Mouse (Mus musculus): ENCODE results near the gene Elmo2. TPM values are rescaled to one million over a fixed set of nuclear protein-coding genes. Genes with fewer than 3 reads are reported as not detected.
A peak's percentile ranks its signal among the peaks of the same experiment; 100 is the strongest.

Gene Elmo2
- polyA plus RNA-seq, 1 experiment = 66.3 TPM

GRCm38 (mm10) chr2:165301409-165301808 is 24.9 kb downstream of the Elmo2 start:
- no peak for TF ChIP-seq CTCF (IDR thresholded peaks at IDR 0.05; ENCODE audit: borderline replicate concordance, insufficient read depth, low read length)
- TF ChIP-seq POLR2A (IDR thresholded peaks at IDR 0.05; ENCODE audit: low read depth, low read length) = no peak
- H3K4me1 ChIP-seq (ENCODE audit: control insufficient read depth, insufficient read depth, low read length) = no peaks in the 10 kb centered on the region
- no peak overlapping the region for H3K27ac ChIP-seq (ENCODE audit: insufficient read depth, low read length)

GRCm38 (mm10) chr2:165300885-165301284 is 25.4 kb downstream of the Elmo2 start:
- H3K4me1 ChIP-seq (ENCODE audit: control insufficient read depth, insufficient read depth, low read length) = no peaks in the 10 kb centered on the region
- no peak for TF ChIP-seq POLR2A (IDR thresholded peaks at IDR 0.05; ENCODE audit: low read depth, low read length)
- no peak for TF ChIP-seq CTCF (IDR thresholded peaks at IDR 0.05; ENCODE audit: borderline replicate concordance, insufficient read depth, low read length)
- no peak overlapping the region for H3K4me3 ChIP-seq (ENCODE audit: insufficient read depth, low read length)
- no peak overlapping the region for H3K27ac ChIP-seq (ENCODE audit: insufficient read depth, low read length)

More at GRCm38 (mm10) chr2:165301409-165301808, 24.9 kb downstream of the Elmo2 start:
- no peak overlapping the region for H3K4me3 ChIP-seq (ENCODE audit: insufficient read depth, low read length)

- no peaks in the 10 kb centered on the region for H3K4me1 ChIP-seq (ENCODE audit: control insufficient read depth, insufficient read depth, low read length)
- TF ChIP-seq POLR2A (IDR thresholded peaks at IDR 0.05; ENCODE audit: low read depth, low read length) (no peak), CTCF (IDR thresholded peaks at IDR 0.05; ENCODE audit: borderline replicate concordance, insufficient read depth, low read length) (no peak)
Observed at GRCm38 (mm10) chr2:165300424-165300823, 25.9 kb downstream of the Elmo2 start.

GRCm38 (mm10) chr2:165297429-165297828 is 28.9 kb downstream of the Elmo2 start:
- TF ChIP-seq POLR2A (IDR thresholded peaks at IDR 0.05; ENCODE audit: low read depth, low read length) (no peak), CTCF (IDR thresholded peaks at IDR 0.05; ENCODE audit: borderline replicate concordance, insufficient read depth, low read length) (no peak)
- no peaks in the 10 kb centered on the region for H3K4me1 ChIP-seq (ENCODE audit: control insufficient read depth, insufficient read depth, low read length)
- H3K27ac ChIP-seq (ENCODE audit: insufficient read depth, low read length) = no peak overlapping the region
- no peak overlapping the region for H3K4me3 ChIP-seq (ENCODE audit: insufficient read depth, low read length)

More at GRCm38 (mm10) chr2:165300424-165300823, 25.9 kb downstream of the Elmo2 start:
- Histone ChIP-seq H3K4me3 (ENCODE audit: insufficient read depth, low read length) (no peak overlapping the region), H3K27ac (ENCODE audit: insufficient read depth, low read length) (no peak overlapping the region)

GRCm38 (mm10) chr2:165296571-165296970 is 29.7 kb downstream of the Elmo2 start:
- H3K4me1 ChIP-seq (ENCODE audit: control insufficient read depth, insufficient read depth, low read length) = no peaks in the 10 kb centered on the region
- H3K4me3 ChIP-seq (ENCODE audit: insufficient read depth, low read length) = no peak overlapping the region
- TF ChIP-seq POLR2A (IDR thresholded peaks at IDR 0.05; ENCODE audit: low read depth, low read length) = no peak
- no peak for TF ChIP-seq CTCF (IDR thresholded peaks at IDR 0.05; ENCODE audit: borderline replicate concordance, insufficient read depth, low read length)

GRCm38 (mm10) chr2:165288315-165289031 is 37.8 kb downstream of the Elmo2 start:
- Histone ChIP-seq H3K4me1 (ENCODE audit: control insufficient read depth, insufficient read depth, low read length) (0 out of 2 replicates have a peak, but pooled peaks cover 5% of the 10 kb centered on the region), H3K27ac (ENCODE audit: insufficient read depth, low read length) (peak overlapping the region; percentile 59), H3K4me3 (ENCODE audit: insufficient read depth, low read length) (peak overlapping the region; percentile 78)
- peak; percentile 16; the same call in 1 of the 2 replicates for TF ChIP-seq POLR2A (IDR thresholded peaks at IDR 0.05; ENCODE audit: low read depth, low read length)
- no peak for TF ChIP-seq CTCF (IDR thresholded peaks at IDR 0.05; ENCODE audit: borderline replicate concordance, insufficient read depth, low read length)

More at GRCm38 (mm10) chr2:165296571-165296970, 29.7 kb downstream of the Elmo2 start:
- H3K27ac ChIP-seq (ENCODE audit: insufficient read depth, low read length) = no peak overlapping the region

GRCm38 (mm10) chr2:165287202-165287984 is 38.9 kb downstream of the Elmo2 start, which contains the start of gene Slc35c2:
TSS of gene Slc35c2 (minus strand) at chr2:165287869.
- Histone ChIP-seq H3K4me1 (ENCODE audit: control insufficient read depth, insufficient read depth, low read length) (0 out of 2 replicates have a peak, but pooled peaks cover 5% of the 10 kb centered on the region), H3K27ac (ENCODE audit: insufficient read depth, low read length) (peak within 1 kb of the TSS; percentile 59), H3K4me3 (ENCODE audit: insufficient read depth, low read length) (peak within 1 kb of the TSS; percentile 78)
- no peak for TF ChIP-seq CTCF (IDR thresholded peaks at IDR 0.05; ENCODE audit: borderline replicate concordance, insufficient read depth, low read length)
- peak; percentile 70 for TF ChIP-seq POLR2A (IDR thresholded peaks at IDR 0.05; ENCODE audit: low read depth, low read length)

GRCm38 (mm10) chr2:165286361-165287201 is 39.7 kb downstream of the Elmo2 start:
- H3K4me3 ChIP-seq (ENCODE audit: insufficient read depth, low read length) = peak overlapping the region; percentile 78
- 0 out of 2 replicates have a peak, but pooled peaks cover 5% of the 10 kb centered on the region for H3K4me1 ChIP-seq (ENCODE audit: control insufficient read depth, insufficient read depth, low read length)
- 0 out of 2 replicates have a peak overlapping the region, but pooled peaks have one; percentile 35 for H3K27ac ChIP-seq (ENCODE audit: insufficient read depth, low read length)
- TF ChIP-seq CTCF (IDR thresholded peaks at IDR 0.05; ENCODE audit: borderline replicate concordance, insufficient read depth, low read length) = no peak
- TF ChIP-seq POLR2A (IDR thresholded peaks at IDR 0.05; ENCODE audit: low read depth, low read length) = peak; percentile 44

- Histone ChIP-seq H3K4me1 (ENCODE audit: control insufficient read depth, insufficient read depth, low read length) (0 out of 2 replicates have a peak, but pooled peaks cover 5% of the 10 kb centered on the region), H3K27ac (ENCODE audit: insufficient read depth, low read length) (no peak overlapping the region), H3K4me3 (ENCODE audit: insufficient read depth, low read length) (no peak overlapping the region)
- TF ChIP-seq CTCF (IDR thresholded peaks at IDR 0.05; ENCODE audit: borderline replicate concordance, insufficient read depth, low read length) = no peak
Observed at GRCm38 (mm10) chr2:165285621-165286020, 40.7 kb downstream of the Elmo2 start.

All from embryonic fibroblast, embryonic 13.5 days (primary cell).